Mouse (Mus musculus) urinary bladder, postnatal 36 days (tissue): Measurements from ENCODE around the gene Myo1c.

Experiments
- DNase-seq, 2 experiments: peaks; one replicate each; pipeline ENCODE4 v3.0.0; 2022; ENCODE audit warnings: low spot score in 2 of 2, mixed read lengths in 1 of 2

Gene Myo1c

GRCm38 (mm10) chr11:75649155-75649561, 1.1 kb upstream of the Myo1c start:
- DNase-seq = no peak

GRCm38 (mm10) chr11:75650958-75651425, 688 bp downstream of the Myo1c start:
- DNase-seq = no peak

GRCm38 (mm10) chr11:75651426-75652221, 1.3 kb downstream of the Myo1c start:
- DNase-seq = peak; percentile 73 to 81

- DNase-seq = no peak
These were observed 2.1 kb downstream of the Myo1c start for GRCm38 (mm10) chr11:75652222-75652941.

DNA sequence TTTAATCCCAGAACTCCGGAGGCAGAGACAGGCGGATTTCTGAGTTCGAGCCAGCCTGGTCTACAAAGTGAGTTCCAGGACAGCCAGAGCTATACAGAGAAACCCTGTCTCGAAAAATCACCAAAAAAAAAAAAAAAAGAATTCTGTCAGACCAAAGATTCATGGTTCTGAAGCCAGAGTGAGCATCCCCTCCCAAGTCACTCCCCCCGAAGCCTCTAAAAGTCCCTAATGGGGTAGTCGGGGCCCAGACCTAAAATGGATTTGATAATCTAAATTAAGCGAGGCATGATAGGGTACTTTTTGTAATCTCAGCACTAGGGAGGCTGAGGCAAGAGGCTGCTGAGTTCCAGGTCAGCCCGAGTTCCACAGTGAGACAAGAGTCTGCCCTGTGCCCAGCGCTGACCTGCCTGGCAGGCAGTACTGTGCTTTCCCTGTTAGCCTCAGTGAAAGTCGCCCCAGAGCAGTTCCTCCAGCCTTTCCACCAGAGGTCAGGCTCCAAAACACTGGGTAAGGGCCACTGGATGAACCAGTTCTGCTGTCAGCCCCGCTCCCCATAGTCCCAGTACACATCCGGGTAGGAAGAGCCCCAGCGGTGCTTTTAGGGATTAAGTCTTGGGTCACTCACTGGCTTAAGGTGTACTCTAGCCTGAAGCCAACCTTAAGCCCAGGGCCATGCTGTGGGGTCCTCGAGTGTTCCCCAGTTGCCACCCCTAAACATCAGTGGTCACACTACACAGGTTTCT, 2.8 kb downstream of the Myo1c start:
- peak; percentile 42 to 57 for DNase-seq

DNA sequence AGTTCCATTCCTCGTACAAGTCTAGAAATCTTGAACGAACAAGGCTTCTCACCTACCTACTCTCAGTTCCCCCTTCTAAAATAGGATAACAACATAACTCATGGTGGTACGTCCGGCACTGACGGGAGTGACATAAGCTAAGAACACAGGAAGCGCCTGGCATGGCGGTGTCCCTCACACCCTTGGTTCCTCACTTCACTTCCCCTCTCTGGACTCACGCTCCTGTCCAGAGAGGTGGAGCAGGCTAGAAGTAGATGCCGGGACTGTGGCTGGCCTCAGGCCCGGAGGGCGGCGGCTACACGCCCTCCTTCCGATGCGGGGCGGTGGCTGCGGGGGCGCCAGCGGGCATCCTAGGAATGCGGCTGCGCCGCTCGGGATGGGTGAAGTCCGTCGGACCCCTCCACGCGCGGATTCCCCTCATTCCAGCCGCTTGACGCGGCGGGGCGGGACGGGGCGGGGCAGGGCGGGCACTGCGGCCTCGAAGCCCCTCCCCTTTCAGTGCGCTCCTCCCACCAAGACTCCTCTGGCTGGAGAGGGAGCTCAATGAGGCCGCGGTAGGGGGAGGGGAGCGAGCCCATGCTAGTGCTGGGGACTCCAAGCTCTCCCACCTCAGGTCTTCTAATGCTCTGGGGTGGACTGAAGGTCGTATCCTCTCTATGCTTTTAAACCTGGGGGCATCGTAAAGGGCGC, 3.6 kb downstream of the Myo1c start:
- DNase-seq = peak; percentile 80 to 82

DNA sequence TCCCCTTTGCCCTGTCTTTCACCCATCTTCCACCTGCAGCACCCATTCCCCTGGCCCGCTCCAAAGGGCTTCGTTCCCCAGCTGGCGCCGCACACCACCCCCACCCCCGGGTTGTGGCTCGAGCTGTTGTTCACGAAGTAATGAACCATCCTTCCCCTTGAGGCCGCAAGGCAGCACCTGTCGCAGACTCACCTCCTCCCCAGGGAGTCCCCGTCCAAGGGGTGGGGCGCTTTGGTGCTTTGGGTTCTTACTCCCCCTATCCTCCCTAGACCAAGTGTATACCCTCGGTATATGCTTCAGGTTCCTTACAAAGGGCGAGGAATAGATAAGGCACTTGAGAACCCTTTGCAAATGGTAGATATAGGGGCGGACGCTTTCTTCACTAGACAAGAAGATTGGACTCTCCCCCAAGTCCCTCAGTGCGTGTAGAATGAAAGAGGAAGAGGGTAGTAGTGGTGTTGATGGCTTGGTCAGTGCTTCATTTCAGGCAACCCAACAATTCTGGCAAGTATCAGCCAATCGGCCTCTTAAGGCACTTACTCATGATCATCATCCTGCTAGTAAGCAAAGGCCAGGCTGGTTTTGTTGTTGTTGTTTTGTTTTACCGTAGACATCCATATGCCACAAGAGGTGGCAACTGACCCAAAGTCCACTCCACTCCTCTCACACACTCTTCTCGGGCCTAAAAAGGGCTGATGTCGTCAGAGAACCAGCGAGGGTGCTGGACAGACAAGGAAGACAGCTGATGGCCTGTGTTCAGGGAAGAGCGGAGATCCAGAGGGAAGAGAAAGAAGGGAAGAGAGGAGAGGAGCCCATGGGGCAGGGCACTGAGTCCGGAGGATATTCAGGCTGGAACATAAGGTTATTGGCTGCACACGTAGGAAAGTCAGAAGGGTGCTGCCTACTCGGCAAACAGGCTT, 4.4 kb downstream of the Myo1c start:
- no peak for DNase-seq

DNA sequence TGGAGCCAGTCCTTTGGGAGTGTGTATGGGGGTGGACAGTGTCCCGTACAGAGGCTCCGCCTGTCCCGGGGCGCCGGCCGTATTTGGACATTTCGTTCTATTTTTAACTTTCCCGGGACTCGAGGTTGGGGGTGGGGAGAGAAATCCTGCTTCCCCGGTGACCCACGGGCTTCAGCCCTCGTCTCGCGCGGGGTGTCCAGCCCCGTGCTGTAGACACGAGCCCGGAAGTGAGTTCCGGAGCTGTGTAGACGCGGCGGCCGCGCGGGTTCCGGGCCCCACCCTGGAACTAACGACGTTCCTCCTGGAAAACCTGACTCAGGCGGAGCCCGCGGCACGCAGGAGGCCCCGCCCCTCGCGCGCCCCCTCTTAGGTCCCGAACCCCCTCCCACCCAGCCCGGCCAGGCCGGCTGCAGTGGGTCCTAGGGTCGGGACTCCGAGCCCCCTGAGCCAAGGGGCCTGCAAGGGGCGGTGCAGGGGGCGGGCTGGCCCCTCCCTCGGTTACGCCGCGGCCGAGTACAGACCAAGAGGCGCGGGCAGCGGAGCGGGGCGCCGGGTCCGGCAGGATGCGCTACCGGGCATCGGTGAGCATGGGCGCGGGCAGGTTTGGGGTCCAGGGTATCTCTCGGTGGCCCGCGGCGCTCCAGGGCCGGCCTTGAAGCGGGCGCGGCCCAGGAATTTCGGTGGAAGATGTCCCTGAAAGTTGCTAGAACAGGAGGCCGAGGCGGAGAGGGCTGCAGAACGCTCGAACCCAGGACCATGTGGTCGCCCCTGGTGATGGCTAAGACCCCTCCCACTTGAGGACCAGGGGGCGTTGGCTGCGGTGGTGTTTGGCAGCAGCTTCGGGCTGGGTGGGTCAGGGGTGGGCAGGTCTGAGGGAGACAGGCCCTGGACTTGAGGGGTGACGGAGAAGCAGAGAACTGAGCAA, 5.6 kb downstream of the Myo1c start:
- DNase-seq = peak; percentile 82 to 83

DNA sequence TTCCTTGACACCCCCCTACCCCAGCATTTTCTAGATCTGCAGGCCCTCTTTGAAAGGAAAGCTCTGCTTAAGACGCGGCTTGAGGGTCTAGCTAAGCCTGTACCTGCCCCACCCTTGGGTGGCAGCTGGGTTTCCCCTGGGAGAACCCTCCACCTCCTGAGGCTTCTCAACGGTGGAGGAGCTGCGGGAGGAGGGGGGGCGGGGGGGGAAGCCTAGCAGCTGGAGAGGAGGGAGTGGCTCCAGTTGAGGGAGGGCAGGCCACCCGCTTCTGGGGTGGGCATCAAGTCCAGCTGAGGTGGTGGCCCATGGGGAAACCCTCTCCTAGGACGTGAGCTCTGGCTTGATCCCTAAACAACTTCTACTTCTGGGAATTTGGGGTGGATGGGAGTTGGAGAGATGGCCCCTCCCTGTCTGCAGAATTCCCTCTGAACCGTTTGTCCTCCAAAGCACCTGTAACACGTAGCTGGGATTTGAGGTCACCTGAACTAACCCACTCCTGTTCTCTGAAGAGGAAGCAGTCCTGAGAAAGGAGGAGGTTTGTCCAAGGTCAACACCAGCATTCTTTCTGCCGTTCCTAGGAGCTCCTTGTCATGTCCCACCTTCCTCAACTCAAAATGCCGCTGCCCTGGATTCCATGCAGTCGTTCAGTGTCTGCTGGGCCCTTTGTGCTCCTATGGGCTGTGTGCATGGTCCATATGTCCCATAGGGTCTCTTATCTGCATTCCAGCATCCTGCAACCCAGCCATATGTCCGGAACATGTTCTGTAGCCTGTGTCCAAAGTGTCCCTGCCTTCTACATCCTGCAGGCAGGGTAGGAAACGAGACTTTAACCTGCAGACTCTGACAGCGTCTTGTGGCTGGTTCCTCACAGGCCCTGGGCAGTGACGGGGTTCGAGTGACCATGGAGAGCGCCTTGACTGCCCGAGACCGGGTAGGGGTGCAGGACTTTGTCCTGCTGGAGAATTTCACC, 6.6 kb downstream of the Myo1c start:
- no peak for DNase-seq

DNA sequence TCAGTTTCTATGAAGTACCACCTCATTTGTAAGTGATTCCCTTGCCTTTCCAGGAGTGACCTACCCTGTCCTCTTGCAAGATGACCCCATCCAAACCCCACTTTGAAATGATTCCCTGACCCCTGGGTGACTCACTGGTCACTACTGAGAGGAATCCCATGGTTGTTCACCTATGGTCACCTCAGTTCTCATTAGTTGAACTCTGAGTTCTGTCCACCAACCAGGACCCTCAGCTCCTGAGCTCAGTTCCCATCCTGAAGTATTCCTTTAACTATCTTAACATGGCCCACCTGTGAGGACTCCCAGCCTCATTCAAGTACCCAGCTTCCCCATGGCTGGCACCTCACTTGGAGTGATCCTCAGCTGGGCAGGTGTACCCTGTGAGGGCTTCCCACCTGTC, 7.5 kb downstream of the Myo1c start:
- DNase-seq = no peak

DNA sequence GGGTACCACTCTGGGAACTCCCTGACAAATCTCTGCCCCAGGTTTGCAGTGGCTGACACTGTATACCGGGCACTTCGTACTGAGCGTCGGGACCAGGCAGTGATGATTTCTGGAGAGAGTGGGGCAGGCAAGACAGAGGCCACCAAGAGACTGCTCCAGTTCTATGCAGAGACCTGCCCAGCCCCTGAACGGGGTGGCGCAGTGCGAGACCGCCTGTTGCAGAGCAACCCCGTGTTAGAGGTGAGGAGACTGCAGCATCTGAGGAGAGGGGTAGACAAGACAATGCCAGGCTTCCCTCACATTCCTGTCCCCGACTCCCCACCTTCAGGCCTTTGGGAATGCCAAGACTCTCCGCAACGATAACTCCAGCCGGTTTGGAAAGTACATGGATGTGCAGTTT, 8.0 kb downstream of the Myo1c start:
- no peak for DNase-seq

GRCm38 (mm10) chr11:75658996-75659750, 8.9 kb downstream of the Myo1c start:
- DNase-seq = no peak

- DNase-seq = no peak
These were observed 9.8 kb downstream of the Myo1c start for GRCm38 (mm10) chr11:75660081-75660590.

DNA sequence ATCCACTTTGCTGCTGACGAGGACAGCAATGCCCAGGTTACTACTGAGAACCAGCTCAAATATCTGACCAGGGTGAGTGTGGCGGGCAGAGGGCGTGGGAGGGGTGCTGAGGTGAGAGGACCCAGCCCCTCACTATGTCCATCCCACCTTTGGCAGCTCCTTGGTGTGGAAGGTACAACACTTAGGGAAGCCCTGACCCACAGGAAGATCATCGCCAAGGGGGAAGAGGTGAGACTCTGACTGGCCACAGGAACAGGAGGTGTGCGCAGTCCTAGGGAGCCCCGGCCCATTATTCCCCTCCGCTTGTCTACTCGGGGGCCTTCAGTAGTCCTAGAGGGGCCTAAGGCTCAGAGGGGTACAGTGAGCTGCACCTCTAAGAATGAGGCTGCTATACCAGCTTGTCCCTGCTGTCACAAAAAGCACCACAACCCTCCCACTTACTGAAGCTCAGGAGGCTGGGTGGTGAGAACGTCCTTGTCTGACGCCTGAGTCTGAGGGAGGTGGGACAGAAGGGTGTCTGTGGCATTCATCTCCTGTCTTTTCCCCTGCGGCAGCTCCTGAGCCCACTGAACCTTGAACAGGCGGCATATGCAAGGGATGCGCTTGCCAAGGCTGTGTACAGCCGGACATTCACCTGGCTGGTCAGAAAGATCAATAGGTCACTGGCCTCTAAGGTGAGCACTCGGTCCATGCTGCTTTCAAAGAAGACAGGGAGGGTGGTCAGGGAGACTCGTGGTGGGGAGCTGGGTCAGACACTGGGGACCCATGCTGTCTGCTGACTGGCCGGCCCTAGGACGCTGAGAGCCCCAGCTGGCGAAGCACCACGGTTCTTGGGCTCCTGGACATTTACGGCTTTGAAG, 10.9 kb downstream of the Myo1c start:
- no peak for DNase-seq

DNA sequence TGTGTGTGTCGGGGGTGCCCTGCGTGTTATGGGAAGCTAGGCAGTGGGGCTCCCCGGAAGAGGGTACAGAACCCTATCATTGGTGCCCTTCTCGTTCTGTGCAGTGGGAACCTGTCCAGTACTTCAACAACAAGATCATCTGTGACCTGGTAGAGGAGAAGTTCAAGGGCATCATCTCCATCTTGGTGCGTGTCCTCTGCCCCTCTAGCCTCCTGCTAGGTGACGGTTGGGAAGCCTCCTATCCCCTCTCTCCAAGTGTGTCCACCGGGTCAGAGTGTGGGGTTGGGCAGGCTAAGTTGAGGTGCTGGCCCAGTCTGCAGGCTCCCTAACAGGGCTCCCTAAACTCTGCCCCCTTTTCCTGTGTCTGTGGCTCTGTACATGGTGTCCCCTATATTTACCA, 11.8 kb downstream of the Myo1c start:
- DNase-seq = no peak

GRCm38 (mm10) chr11:75666296-75666695, 16.0 kb downstream of the Myo1c start:
- DNase-seq = no peak
